Mouse (Mus musculus): Measurements from ENCODE around the gene Pmf1.
"Not testable (repeated sequence)": the region's sequence is repeated elsewhere in the genome, so short reads cannot be mapped to it uniquely, and the experiment has no call there.

- not testable (repeated sequence) for TF ChIP-seq POLR2A (IDR thresholded peaks at IDR 0.05; ENCODE audit: borderline replicate concordance, insufficient read depth, low read length); CTCF (IDR thresholded peaks at IDR 0.05; ENCODE audit: borderline replicate concordance, insufficient read depth, low read depth, low read length)
Observed at GRCm38 (mm10) chr3:88378599-88378998, 31.5 kb downstream of the Pmf1 start, which contains the start of gene Bglap2.
